Mouse (Mus musculus) embryonic facial prominence, embryonic 11.5 days (tissue): ENCODE data around the gene Tgfb3. TPM values are rescaled to one million over a fixed set of nuclear protein-coding genes. Genes with fewer than 3 reads are reported as not detected.

Experiments
- ATAC-seq: fragments of 200-750 bp; cut with Nextera tagmentation; replicated peaks from 2 replicates; pipeline ENCODE4 v1.8.0; 2017; ENCODE audit warnings: low read depth; ENCODE audit not compliant: insufficient number of reproducible peaks, low FRiP score, low TSS enrichment
- DNase-seq: peaks from one replicate; pipeline ENCODE4 v3.0.0-alpha.2; 2015; ENCODE audit warnings: low spot score
- H3K27ac ChIP-seq: fragments of 300-500 bp; sonication (generic); replicated peaks from 2 replicates; pipeline ENCODE4 v1.5.1; 2014; ENCODE audit warnings: mild to moderate bottlenecking, low read depth, low read length, control low read depth
- H3K27me3 ChIP-seq: fragments of 300-500 bp; sonication (generic); 2 replicates; pipeline ENCODE4 v1.6.1; 2014; ENCODE audit warnings: mild to moderate bottlenecking, low read length, moderate library complexity, mixed read lengths; ENCODE audit not compliant: control insufficient read depth, insufficient read depth
- H3K36me3 ChIP-seq: fragments of 300-500 bp; sonication (generic); replicated peaks from 2 replicates; pipeline ENCODE4 v1.6.1; 2014; ENCODE audit warnings: low read depth, mild to moderate bottlenecking, low read length, moderate library complexity, mixed read lengths; ENCODE audit not compliant: control insufficient read depth, insufficient read depth
- H3K4me1 ChIP-seq: fragments of 300-500 bp; sonication (generic); 2 replicates; pipeline ENCODE4 v1.6.1; 2014; ENCODE audit warnings: low read length, mixed read lengths; ENCODE audit not compliant: control insufficient read depth, insufficient read depth
- H3K4me2 ChIP-seq: fragments of 300-500 bp; sonication (generic); 2 replicates; pipeline ENCODE4 v1.6.1; 2014; ENCODE audit warnings: low read depth, mild to moderate bottlenecking, control low read depth, low read length, moderate library complexity
- H3K4me3 ChIP-seq: fragments of 300-500 bp; sonication (generic); 2 replicates; pipeline ENCODE4 v1.5.1; 2014; ENCODE audit warnings: low read depth, low read length, control low read depth
- H3K9ac ChIP-seq: fragments of 300-500 bp; sonication (generic); replicated peaks from 2 replicates; pipeline ENCODE4 v1.6.1; 2014; ENCODE audit warnings: mild to moderate bottlenecking, control low read depth, low read length
- H3K9me3 ChIP-seq: fragments of 300-500 bp; sonication (generic); replicated peaks from 2 replicates; pipeline ENCODE4 v1.6.1; 2016; ENCODE audit warnings: mild to moderate bottlenecking, low read length, inconsistent platforms, mixed read lengths; ENCODE audit not compliant: control insufficient read depth
- WGBS: fragments of 180-500 bp; shearing (Covaris S2); extraction: QIAGEN DNeasy Blood & Tissue Kit; methylation state at CpG from one replicate; pipeline ENCODE4 v1.1.7; 2014; 5-methylcytosine and 5-hydroxymethylcytosine counted together
- polyA plus RNA-seq: library from polyadenylated mRNA; unstranded; fragments of >200 nt; fragmentation: Nextera tagmentation; extraction: Ambion mirVana; gene quantifications from 2 replicates; pipeline ENCODE4 v1.2.1, GENCODE M21; 2014

The Tgfb3 gene
- polyA plus RNA-seq, 1 experiment from 2014 or later: 12.1 TPM

DNA sequence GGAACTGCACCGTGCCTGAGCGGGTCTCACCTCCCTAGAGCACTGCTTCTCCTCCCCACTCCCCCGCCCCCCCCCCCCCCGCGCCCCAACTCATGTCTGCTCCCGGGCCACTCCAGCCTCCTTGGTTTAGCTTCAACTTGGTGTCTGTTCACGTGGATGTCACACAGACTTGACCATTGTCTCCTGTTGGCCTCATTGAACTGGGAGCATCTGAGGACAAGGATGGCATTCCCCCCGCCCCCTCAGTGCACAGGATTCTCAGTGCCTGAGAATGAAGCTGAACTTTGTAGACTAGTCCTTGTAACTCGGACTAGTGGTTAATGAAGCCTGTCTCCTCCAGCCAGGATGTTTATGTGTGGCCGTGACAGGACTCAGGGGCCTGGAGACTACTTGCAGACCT, 26.7 kb upstream of the Tgfb3 start:
- no peak overlapping the region for H3K4me2 ChIP-seq
- H3K9me3 ChIP-seq: no peaks in the 10 kb centered on the region
- no peak overlapping the region for H3K4me3 ChIP-seq
- H3K36me3 ChIP-seq: no peaks in the 10 kb centered on the region
- no peak for DNase-seq
- H3K27me3 ChIP-seq: no peaks in the 10 kb centered on the region
- no peak for ATAC-seq
- H3K27ac ChIP-seq: no peak overlapping the region
- no peaks in the 10 kb centered on the region for H3K4me1 ChIP-seq
- WGBS: 81% methylated on average over 10 of the region's 10 CpGs
- no peak overlapping the region for H3K9ac ChIP-seq

DNA sequence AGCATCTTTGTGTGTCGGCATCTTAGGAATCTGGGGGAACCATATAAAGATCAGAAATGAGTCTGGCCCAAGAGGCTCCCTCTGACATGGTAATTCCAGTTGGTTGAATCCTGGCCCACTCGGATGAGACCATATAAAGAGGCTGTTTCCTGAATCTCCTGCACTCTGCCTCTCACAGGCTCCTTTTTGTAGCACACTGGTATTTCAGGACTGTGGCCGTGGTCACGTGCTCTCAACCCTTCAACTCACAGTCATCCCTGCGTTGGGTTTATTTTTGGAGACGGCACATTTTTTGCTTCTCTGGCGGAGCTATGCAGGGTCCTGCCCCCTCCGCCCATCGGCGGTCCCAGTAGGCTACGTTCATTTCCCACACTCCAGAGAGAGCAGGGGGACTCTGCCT, 25.5 kb upstream of the Tgfb3 start:
- H3K9me3 ChIP-seq: no peaks in the 10 kb centered on the region
- WGBS: 76% methylated on average over 11 of the region's 11 CpGs
- H3K4me2 ChIP-seq: no peak overlapping the region
- H3K36me3 ChIP-seq: no peaks in the 10 kb centered on the region
- H3K4me3 ChIP-seq: no peak overlapping the region
- no peak for ATAC-seq
- H3K27ac ChIP-seq: no peak overlapping the region
- no peaks in the 10 kb centered on the region for H3K4me1 ChIP-seq
- H3K27me3 ChIP-seq: no peaks in the 10 kb centered on the region
- no peak overlapping the region for H3K9ac ChIP-seq
- DNase-seq: no peak

DNA sequence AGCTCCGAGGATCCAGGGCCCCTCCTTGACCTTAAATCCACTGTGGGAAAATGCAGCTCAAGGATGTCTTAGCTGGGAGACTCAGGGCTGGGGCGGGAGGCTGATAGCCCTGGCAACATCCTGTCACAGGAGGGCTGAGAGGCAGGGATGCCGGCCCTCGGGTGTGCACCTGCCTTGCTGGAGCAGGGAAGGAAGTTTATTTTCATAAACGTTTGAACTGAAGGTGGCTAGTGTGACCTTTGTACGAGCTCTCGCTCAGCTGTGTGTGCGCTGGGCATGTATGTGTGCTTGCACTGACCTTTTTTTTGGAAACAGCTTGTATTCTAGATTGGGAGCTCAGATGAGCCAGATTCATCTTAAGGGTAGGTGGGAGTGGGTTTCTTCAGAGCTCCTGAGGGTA, 25.0 kb upstream of the Tgfb3 start:
- Histone ChIP-seq H3K9ac (no peak overlapping the region), H3K36me3 (no peaks in the 10 kb centered on the region), H3K4me1 (no peaks in the 10 kb centered on the region), H3K9me3 (no peaks in the 10 kb centered on the region), H3K4me2 (no peak overlapping the region), H3K27ac (no peak overlapping the region), H3K4me3 (no peak overlapping the region), H3K27me3 (no peaks in the 10 kb centered on the region)
- ATAC-seq (no peak), DNase-seq (no peak)
- WGBS: 62% methylated on average over 8 of the region's 8 CpGs

DNA sequence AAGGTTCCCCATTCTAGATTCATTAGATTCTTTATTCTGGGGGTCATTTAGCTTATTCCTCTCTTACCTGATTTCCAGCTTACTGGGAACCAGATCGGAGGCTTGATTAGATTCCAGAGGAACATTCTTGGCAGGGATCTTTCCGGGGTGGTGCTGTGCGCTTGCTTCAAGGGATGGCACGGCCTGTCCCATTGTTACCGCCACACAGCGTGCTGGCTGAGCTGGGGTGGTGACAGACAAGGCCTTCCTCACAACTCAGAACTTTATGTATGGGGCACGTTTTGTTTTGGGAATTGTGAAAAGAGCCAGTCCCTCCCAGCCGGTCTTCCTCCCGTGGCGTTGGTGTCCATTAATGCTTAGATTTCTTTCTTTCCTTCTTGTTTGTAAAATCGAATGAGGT, 24.6 kb upstream of the Tgfb3 start:
- Histone ChIP-seq H3K9me3 (no peaks in the 10 kb centered on the region), H3K36me3 (no peaks in the 10 kb centered on the region), H3K27me3 (no peaks in the 10 kb centered on the region), H3K4me3 (no peak overlapping the region), H3K4me2 (no peak overlapping the region), H3K9ac (no peak overlapping the region), H3K27ac (no peak overlapping the region), H3K4me1 (no peaks in the 10 kb centered on the region)
- WGBS: 64% methylated on average over 11 of the region's 11 CpGs
- DNase-seq (no peak), ATAC-seq (no peak)

DNA sequence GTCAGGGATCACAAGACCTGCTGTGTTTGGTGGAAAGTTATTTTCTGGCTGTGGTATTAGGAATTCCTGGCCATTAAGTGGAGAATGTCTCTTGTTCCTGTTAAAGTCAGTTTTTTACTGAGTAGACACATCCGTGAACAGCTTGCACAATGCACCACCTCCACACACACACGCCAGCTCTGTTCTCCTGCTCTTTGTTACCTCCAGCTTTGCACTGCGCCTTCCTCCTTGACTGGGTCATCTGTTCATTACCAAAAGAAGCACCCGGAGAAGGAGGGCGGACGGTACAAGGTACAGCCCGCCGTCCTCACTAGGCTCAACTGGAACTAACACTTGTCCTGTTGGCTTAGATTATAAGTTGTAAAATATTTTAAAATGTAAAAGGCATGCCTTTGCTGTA, 23.8 kb upstream of the Tgfb3 start:
- WGBS: 85% methylated on average over 8 of the region's 8 CpGs
- no peak overlapping the region for H3K4me3 ChIP-seq
- H3K4me2 ChIP-seq: no peak overlapping the region
- DNase-seq (no peak), ATAC-seq (no peak)
- H3K9ac ChIP-seq: no peak overlapping the region
- no peak overlapping the region for H3K27ac ChIP-seq
- no peaks in the 10 kb centered on the region for H3K4me1 ChIP-seq
- H3K36me3 ChIP-seq: no peaks in the 10 kb centered on the region
- H3K27me3 ChIP-seq: no peaks in the 10 kb centered on the region
- H3K9me3 ChIP-seq: no peaks in the 10 kb centered on the region

DNA sequence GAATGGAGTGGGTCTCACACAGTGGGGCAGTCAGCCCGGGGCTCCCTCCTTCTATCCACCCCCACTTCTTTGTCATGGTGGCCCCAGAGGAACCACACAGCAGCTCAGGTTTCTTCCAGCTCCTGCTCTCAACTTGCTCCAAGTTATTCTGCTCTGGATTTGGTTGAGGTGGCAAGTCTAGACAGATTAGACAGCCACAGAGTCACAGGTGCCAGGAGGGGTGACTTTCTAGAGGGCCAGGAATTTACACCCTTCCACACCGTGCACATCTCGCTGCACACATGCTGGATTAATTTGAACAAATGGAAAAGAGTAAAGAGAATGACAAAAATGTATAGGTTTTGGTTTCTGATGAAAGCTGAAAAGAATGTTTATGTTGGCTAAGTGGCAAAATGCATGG, 21.9 kb upstream of the Tgfb3 start:
- Histone ChIP-seq H3K4me3 (no peak overlapping the region), H3K27ac (no peak overlapping the region), H3K4me1 (no peaks in the 10 kb centered on the region), H3K36me3 (no peaks in the 10 kb centered on the region), H3K4me2 (no peak overlapping the region), H3K9ac (no peak overlapping the region), H3K9me3 (no peaks in the 10 kb centered on the region), H3K27me3 (no peaks in the 10 kb centered on the region)
- DNase-seq: no peak
- 68% methylated on average over 3 of the region's 3 CpGs for WGBS
- ATAC-seq: no peak

DNA sequence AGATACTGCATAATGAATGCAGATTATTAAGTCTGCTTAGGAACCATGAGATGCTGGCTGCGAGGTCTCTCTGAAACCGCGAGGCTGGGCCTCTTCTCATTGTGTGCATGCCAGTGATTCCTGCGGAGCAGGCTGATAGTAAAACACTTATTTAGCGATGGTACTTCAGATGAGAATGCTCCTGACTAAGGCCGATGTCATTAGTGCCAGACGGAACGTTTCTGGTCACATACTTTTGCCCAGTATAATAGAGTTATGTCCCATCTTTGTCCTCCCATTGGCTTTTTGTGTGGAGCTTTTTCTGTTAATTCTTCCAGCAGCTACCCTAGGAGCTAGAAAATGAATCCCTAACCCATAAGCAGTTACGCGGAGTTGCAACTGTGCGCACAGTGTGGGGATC, 18.9 kb upstream of the Tgfb3 start:
- no peaks in the 10 kb centered on the region for H3K36me3 ChIP-seq
- no peak overlapping the region for H3K9ac ChIP-seq
- ATAC-seq (no peak), DNase-seq (no peak)
- no peak overlapping the region for H3K27ac ChIP-seq
- H3K4me1 ChIP-seq: no peaks in the 10 kb centered on the region
- H3K9me3 ChIP-seq: no peaks in the 10 kb centered on the region
- H3K4me2 ChIP-seq: no peak overlapping the region
- no peaks in the 10 kb centered on the region for H3K27me3 ChIP-seq
- H3K4me3 ChIP-seq: no peak overlapping the region
- 87% methylated on average over 11 of the region's 11 CpGs for WGBS

DNA sequence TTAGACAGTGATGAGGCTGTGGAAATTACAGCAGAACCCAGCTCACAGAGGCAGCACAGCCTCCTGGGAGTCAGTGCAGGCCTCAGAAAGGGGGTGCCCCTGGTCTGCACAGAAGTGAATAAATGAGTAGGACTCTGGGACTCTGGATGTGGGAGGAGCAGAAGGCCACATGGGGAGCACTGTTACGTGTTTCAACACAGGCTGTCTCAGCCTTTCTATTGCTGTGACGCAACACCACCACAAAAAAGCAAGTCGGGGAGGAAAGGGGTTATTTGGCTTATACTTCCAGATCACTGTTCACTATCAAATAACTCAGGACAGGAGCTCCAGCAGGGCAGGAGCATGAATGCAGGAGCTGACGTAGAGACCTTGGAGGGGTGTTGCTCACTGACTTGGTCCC, 17.0 kb upstream of the Tgfb3 start:
- no peaks in the 10 kb centered on the region for H3K9me3 ChIP-seq
- H3K4me2 ChIP-seq: no peak overlapping the region
- 95% methylated on average over 4 of the region's 4 CpGs for whole genome bisulfite sequencing
- H3K9ac ChIP-seq: no peak overlapping the region
- ATAC-seq (no peak), DNase-seq (no peak)
- no peak overlapping the region for H3K27ac ChIP-seq
- no peaks in the 10 kb centered on the region for H3K27me3 ChIP-seq
- H3K4me3 ChIP-seq: no peak overlapping the region
- peaks cover 3% of the 10 kb centered on the region; the same call in 1 of the 2 replicates for H3K4me1 ChIP-seq
- no peaks in the 10 kb centered on the region for H3K36me3 ChIP-seq
